Mouse (Mus musculus): ENCODE data around the gene Avil. TPM values are rescaled to one million over a fixed set of nuclear protein-coding genes. Genes with fewer than 3 reads are reported as not detected.

Gene Avil
- polyA plus RNA-seq, 1 experiment from 2014 or later: 22.4 TPM

DNA sequence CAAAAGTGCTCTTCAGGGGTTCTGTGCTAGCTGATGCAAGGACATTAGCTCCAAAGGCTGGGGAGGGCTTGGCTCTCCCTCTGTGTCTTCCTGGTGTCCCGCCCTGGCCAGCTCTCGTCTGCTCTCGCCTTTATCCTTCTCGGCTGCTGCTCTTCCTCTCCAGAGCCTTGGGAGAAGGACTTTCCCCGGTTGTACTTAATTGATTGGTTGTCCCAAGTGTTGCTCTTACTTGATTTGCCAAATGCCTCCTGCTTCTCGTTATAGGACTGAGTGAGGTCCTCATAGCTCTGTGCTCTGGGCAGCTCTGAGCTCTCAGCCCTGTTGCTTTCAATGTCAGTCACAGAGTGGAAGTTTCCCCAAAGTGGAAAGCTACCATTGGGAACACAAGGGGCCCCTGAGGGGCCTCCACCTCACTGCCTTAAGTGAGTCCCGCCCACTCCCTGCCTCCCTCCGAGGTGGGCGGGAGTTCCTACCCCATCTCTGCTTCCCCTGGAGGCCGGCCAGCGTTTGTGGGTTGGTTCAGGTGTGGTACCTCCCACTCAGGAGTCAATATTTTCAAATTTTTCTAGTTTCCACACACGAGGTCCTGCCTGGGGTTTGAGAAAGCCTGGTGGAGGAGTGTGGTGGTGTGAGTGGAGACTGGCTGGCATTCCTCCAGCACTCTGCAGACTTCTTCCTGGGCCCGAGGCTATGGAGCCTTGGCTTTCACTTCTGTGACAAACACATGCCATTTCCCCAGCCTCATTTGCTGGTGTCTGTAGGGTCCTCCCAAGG, 3.0 kb upstream of the Avil start:
- H3K4me3 ChIP-seq (replicated peaks): no peak overlapping the region
- H3K36me3 ChIP-seq: peaks cover 60% of the 10 kb centered on the region

DNA sequence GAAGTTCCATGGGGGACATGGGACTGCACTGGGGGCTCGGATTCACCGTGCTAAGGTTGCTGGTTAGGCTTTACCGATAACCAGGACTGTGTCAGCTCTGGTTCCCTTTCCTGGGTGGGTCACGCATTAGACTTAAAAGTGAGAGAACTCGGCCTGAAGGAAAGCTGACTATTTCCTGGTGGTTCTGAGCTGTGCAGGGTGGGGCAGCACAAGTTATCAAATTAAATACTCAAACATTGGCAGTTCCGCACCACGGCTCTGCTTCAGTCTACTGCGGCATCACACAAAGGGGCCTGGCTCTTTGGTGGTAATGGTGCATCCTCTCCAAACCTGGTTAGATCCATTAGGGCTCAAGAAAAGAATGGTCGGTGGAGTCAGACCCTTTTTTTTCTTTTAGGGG, 788 bp downstream of the Avil start:
- ATAC-seq (ENCODE audit: low FRiP score): no peak
- H3K27me3 ChIP-seq (replicated peaks): no peaks in the 10 kb centered on the region

More for the DNA sequence above, 3.0 kb upstream of the Avil start:
- H3K4me1 ChIP-seq: no peaks in the 10 kb centered on the region
- H3K4me2 ChIP-seq: no peak overlapping the region
- no peaks in the 10 kb centered on the region for H3K27me3 ChIP-seq (replicated peaks)
- H3K27ac ChIP-seq (replicated peaks): no peak overlapping the region
- no peak for ATAC-seq (ENCODE audit: low FRiP score)
- no peak overlapping the region for H3K9ac ChIP-seq (replicated peaks)
- H3K9me3 ChIP-seq (replicated peaks): no peaks in the 10 kb centered on the region
- WGBS: 78% methylated on average over 13 of the region's 13 CpGs

DNA sequence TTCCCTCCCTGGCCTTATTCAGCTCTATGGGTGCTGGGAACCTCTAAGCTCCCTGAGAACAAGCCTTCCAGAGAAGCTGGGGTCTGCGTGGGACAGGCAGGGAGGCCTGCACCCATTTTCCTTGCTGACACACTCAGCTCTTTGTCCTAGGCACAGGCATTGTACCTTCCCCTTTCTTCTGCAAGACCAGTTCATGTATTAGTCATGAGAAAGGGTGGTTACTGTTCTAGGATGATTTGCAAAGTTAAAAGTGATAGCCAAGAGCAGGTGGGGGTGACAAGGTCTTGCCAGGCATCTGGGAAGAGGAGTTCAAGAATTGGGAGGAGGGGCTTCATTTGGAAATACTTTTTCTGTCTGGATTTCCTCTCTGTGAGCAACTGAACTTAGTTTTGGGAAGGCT, 1.5 kb downstream of the Avil start:
- no peak for ATAC-seq (ENCODE audit: low FRiP score)
- Histone ChIP-seq H3K36me3 (peaks cover 27% of the 10 kb centered on the region), H3K4me2 (no peak overlapping the region), H3K27ac (replicated peaks) (no peak overlapping the region), H3K27me3 (replicated peaks) (no peaks in the 10 kb centered on the region), H3K4me1 (no peaks in the 10 kb centered on the region), H3K9me3 (replicated peaks) (no peaks in the 10 kb centered on the region), H3K4me3 (replicated peaks) (no peak overlapping the region), H3K9ac (replicated peaks) (no peak overlapping the region)
- 68% methylated on average over 1 of the region's 1 CpGs for WGBS

More for the DNA sequence above, 788 bp downstream of the Avil start:
- H3K9ac ChIP-seq (replicated peaks): no peak overlapping the region
- H3K36me3 ChIP-seq: peaks cover 27% of the 10 kb centered on the region
- WGBS: 91% methylated on average over 9 of the region's 9 CpGs
- no peak overlapping the region for H3K27ac ChIP-seq (replicated peaks)
- H3K4me1 ChIP-seq: no peaks in the 10 kb centered on the region
- H3K4me2 ChIP-seq: no peak overlapping the region
- H3K4me3 ChIP-seq (replicated peaks): no peak overlapping the region
- no peaks in the 10 kb centered on the region for H3K9me3 ChIP-seq (replicated peaks)

DNA sequence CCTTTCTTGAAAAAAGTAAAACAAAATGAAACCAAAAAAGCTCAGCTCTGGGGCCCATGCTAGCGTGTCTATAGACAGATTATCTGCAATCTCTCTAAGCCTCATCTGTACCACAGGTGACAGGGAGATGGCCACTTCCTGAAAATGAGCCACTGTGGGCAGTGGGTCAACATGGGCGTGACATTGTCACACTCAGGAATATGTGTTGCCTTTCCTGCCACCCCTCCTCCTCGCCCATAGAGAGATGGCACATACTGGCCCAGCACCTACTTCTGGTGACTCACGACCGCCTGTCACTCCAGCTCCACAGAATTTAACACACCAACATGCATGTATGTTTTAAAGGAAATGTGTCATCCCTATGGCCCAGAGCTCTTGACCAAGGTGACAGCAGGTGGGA, 2.3 kb downstream of the Avil start:
- H3K27me3 ChIP-seq (replicated peaks): no peaks in the 10 kb centered on the region
- no peak for ATAC-seq (ENCODE audit: low FRiP score)
- H3K27ac ChIP-seq (replicated peaks): no peak overlapping the region
- no peak overlapping the region for H3K4me2 ChIP-seq
- H3K4me3 ChIP-seq (replicated peaks): no peak overlapping the region
- no peak overlapping the region for H3K9ac ChIP-seq (replicated peaks)
- no peaks in the 10 kb centered on the region for H3K9me3 ChIP-seq (replicated peaks)
- H3K4me1 ChIP-seq: no peaks in the 10 kb centered on the region
- peaks cover 20% of the 10 kb centered on the region for H3K36me3 ChIP-seq
- 97% methylated on average over 5 of the region's 5 CpGs for WGBS

DNA sequence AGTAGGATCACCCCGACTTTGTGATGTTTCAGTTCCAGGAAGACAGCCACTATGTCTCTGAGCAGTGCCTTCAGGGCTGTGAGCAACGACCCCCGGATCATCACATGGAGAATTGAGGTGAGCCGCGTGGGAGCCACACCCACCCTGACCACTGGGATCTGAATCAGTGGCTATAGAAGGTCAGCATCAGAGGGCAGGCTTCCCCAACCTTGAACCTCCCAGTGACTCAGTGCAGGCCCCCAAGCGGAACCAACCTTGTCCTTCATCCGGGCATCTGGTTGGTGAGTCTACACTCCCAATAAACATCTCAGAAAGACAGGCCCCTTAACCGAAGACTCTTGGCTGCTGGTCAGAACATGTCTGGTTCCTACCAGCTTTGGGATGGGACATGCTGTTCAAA, 2.8 kb downstream of the Avil start:
- no peaks in the 10 kb centered on the region for H3K9me3 ChIP-seq (replicated peaks)
- no peak overlapping the region for H3K4me2 ChIP-seq
- no peak overlapping the region for H3K27ac ChIP-seq (replicated peaks)
- 88% methylated on average over 8 of the region's 8 CpGs for WGBS
- no peaks in the 10 kb centered on the region for H3K27me3 ChIP-seq (replicated peaks)
- H3K9ac ChIP-seq (replicated peaks): no peak overlapping the region
- H3K4me1 ChIP-seq: no peaks in the 10 kb centered on the region
- ATAC-seq (ENCODE audit: low FRiP score): no peak
- H3K4me3 ChIP-seq (replicated peaks): no peak overlapping the region
- H3K36me3 ChIP-seq: peaks cover 15% of the 10 kb centered on the region

DNA sequence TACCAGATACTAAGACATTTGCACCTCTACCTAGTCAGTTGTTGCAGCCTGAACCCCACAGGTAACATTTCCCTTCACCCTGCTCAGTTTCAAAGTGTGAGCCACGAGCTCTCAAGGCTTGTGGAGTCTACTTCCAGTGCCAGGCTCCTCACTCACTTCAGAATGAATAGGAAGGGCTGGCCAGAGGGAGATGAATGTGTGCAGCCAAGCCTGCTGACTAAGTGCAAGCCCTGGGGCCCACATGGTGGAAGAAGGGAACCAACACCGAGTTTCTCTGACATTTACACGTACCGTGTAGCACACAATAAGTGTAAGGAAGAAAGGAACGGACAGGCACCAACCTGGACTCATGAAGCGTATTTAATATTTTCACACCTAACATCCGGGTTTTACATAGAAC, 3.3 kb downstream of the Avil start:
- Histone ChIP-seq H3K27ac (replicated peaks) (no peak overlapping the region), H3K36me3 (peaks cover 10% of the 10 kb centered on the region; the same call in 1 of the 2 replicates), H3K9ac (replicated peaks) (no peak overlapping the region), H3K27me3 (replicated peaks) (no peaks in the 10 kb centered on the region), H3K4me3 (replicated peaks) (no peak overlapping the region), H3K9me3 (replicated peaks) (no peaks in the 10 kb centered on the region), H3K4me2 (no peak overlapping the region), H3K4me1 (no peaks in the 10 kb centered on the region)
- ATAC-seq (ENCODE audit: low FRiP score): no peak
- WGBS: 76% methylated on average over 7 of the region's 7 CpGs

DNA sequence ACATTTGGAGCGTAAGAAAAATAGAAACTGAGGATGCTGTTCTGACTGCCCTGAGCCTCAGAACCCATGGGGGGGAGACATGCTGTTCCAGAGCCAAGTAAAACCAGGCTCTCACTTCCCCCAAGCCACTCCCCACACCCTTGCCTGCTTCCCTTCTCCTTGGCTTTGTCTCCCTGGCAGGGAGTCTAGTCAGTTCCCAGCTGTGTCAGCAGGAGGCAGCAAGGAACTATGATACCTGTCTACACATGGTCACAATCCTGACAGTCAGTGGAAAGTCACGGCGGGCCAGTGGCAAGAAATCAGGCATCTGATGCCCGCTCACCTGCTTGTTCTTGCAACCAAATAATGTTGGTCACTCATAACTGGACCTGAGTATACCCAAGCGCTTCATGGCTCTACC, 16.0 kb downstream of the Avil start:
- no peaks in the 10 kb centered on the region for H3K4me1 ChIP-seq
- H3K9me3 ChIP-seq (replicated peaks): no peaks in the 10 kb centered on the region
- H3K36me3 ChIP-seq: no peaks in the 10 kb centered on the region
- H3K4me3 ChIP-seq (replicated peaks): no peak overlapping the region
- H3K9ac ChIP-seq (replicated peaks): no peak overlapping the region
- WGBS: 67% methylated on average over 5 of the region's 5 CpGs
- no peak overlapping the region for H3K27ac ChIP-seq (replicated peaks)
- H3K4me2 ChIP-seq: no peak overlapping the region
- H3K27me3 ChIP-seq (replicated peaks): no peaks in the 10 kb centered on the region
- ATAC-seq (ENCODE audit: low FRiP score): no peak

DNA sequence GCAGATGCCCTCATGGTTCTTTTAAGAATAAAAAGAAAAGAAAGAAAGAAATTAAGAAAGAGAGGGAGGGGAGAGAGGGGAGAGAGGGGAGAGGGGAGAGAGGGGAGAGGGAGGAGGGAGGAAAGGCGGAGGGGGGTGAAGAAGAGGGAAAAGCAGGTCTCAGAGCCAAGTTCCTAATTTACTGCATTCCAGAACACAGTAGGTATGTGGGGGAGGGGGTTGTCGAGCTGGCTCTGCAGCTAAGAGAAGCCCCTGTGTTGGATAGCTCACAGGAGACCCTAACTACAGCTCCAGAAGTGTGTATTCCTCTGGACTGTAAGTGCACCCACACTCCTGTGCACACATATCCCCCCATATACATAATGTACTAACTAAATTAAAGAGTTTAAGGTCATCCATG, 16.6 kb downstream of the Avil start:
- Histone ChIP-seq H3K4me1 (no peaks in the 10 kb centered on the region), H3K27ac (replicated peaks) (no peak overlapping the region), H3K27me3 (replicated peaks) (no peaks in the 10 kb centered on the region), H3K4me3 (replicated peaks) (no peak overlapping the region), H3K9ac (replicated peaks) (no peak overlapping the region), H3K9me3 (replicated peaks) (no peaks in the 10 kb centered on the region), H3K4me2 (no peak overlapping the region), H3K36me3 (peaks cover 5% of the 10 kb centered on the region)
- WGBS: 23% methylated on average over 2 of the region's 2 CpGs
- no peak for ATAC-seq (ENCODE audit: low FRiP score)

DNA sequence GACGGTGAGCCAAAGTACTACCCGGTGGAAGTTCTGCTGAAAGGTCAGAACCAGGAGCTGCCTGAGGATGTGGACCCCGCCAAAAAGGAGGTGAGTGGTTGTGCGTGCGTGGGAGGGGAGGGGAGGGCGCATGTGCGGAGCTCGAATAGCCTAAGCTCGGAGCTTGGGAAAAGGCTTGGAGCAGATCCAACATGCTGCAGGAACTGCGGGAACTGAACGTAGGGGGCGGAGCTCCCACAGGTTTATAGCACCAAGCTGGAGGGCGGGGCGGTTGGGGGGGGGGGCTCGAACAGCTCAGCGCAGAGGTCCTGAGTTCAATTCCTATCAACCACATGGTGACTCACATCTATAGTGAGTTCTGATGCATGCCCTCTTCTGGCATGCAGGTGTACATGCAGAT, 17.9 kb downstream of the Avil start:
- Histone ChIP-seq H3K4me3 (replicated peaks) (no peak overlapping the region), H3K27ac (replicated peaks) (no peak overlapping the region), H3K4me2 (no peak overlapping the region), H3K27me3 (replicated peaks) (no peaks in the 10 kb centered on the region), H3K9me3 (replicated peaks) (no peaks in the 10 kb centered on the region), H3K36me3 (peaks cover 16% of the 10 kb centered on the region), H3K9ac (replicated peaks) (no peak overlapping the region), H3K4me1 (no peaks in the 10 kb centered on the region)
- no peak for ATAC-seq (ENCODE audit: low FRiP score)
- 79% methylated on average over 16 of the region's 16 CpGs for WGBS

DNA sequence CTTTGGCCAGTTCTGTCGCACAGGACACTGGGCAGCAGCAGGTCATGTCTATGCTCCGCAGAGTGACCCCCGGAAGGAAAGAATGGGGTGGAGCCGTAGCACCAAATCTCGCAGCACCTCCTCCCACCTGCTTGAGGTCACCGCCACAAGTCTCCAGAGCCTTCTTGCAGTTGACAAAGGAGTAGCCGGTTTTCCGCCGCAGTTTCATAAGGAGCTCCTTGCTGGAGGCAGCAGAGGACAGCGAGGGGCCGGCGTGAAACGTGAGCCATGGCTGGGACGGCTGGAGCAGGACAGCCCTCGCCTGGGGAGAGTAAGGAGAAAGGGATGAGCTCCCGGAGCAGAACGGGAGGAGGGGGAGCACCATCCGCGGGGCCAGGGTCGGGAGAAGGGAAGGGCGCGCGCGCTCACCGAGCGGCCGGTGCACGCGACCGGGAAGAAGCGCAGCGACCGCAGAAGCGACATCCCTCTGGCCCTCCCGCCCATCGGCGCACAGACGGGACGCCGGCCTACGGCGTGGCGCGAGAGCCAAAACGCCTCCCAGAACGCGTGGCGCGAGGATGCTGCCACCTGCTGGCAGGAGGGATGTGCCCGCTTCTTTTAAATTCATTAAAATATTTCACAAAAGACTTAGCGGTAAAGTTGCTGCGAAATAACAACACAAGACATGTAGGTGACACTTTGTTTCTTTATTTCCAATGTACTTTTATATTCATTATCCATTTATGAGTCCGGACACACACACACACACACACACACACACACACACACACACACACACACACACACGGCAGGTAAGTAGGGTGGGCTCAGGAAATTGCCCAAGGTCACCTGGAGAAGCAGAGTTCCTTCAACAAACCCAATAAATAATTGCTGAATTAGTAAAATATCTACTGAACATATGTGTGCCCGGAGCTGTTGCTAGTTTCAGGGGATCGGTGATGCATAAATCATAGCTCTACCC, 30.1 kb downstream of the Avil start, which contains the start of gene Tsfm:
Tsfm (minus strand) TSS at position 505 of the 961 bp plus-strand sequence.
- H3K36me3 ChIP-seq: peaks cover 31% of the 10 kb centered on the region
- WGBS: 5% methylated on average over 56 of the region's 56 CpGs
- H3K4me3 ChIP-seq (replicated peaks): peak within 1 kb of the TSS; percentile 93
- peaks cover 14% of the 10 kb centered on the region for H3K4me1 ChIP-seq
- H3K27me3 ChIP-seq (replicated peaks): no peaks in the 10 kb centered on the region
- H3K9ac ChIP-seq (replicated peaks): peak within 1 kb of the TSS; percentile 93
- H3K4me2 ChIP-seq: peak within 1 kb of the TSS; percentile 91
- H3K9me3 ChIP-seq (replicated peaks): no peaks in the 10 kb centered on the region
- ATAC-seq (ENCODE audit: low FRiP score): peak; percentile 85
- peak within 1 kb of the TSS; percentile 84 for H3K27ac ChIP-seq (replicated peaks)

DNA sequence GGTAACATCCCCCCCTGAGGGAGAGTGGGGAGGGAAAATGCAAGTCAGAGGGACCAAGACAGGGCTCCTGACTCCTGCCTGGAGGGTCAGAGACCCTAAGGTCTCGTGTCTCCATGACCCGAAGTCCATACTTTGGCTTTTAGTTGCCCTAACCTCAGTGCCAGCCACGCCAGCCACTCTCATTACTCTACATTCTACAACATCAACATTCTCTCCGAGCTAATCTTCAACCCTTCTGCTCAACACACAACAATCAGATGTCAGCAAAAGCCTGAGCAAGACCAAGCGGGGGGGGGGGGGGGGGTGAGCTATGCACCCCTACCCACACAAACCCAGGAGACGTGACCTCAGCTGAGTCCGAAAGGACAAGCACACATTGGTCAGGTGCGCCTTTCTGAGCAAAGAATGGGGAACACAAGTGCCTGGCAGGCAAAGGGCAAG, 32.8 kb downstream of the Avil start:
- H3K36me3 ChIP-seq: peaks cover 6% of the 10 kb centered on the region
- WGBS: 89% methylated on average over 8 of the region's 8 CpGs
- H3K27ac ChIP-seq (replicated peaks): no peak overlapping the region
- no peak overlapping the region for H3K4me2 ChIP-seq
- H3K27me3 ChIP-seq (replicated peaks): no peaks in the 10 kb centered on the region
- no peak overlapping the region for H3K4me3 ChIP-seq (replicated peaks)
- no peak for ATAC-seq (ENCODE audit: low FRiP score)
- H3K4me1 ChIP-seq: peaks cover 14% of the 10 kb centered on the region
- H3K9ac ChIP-seq (replicated peaks): no peak overlapping the region
- no peaks in the 10 kb centered on the region for H3K9me3 ChIP-seq (replicated peaks)
